Mouse (Mus musculus) hindbrain, postnatal 0 days (tissue): ENCODE measurements around the gene Il22ra2. TPM values are rescaled to one million over a fixed set of nuclear protein-coding genes. Genes with fewer than 3 reads are reported as not detected.

Experiments
- ATAC-seq: fragments of 200-750 bp; cut with Nextera tagmentation; 2 replicates; pipeline ENCODE4 v1.8.0; 2017; ENCODE audit warnings: mild to moderate bottlenecking, moderate TSS enrichment, moderate library complexity
- DNase-seq: peaks from one replicate; pipeline ENCODE4 v3.0.0-alpha.2; 2015; ENCODE audit warnings: low spot score
- H3K27ac ChIP-seq: fragments of 300-500 bp; sonication (generic); 2 replicates; pipeline ENCODE4 v1.5.1; 2014; ENCODE audit warnings: mild to moderate bottlenecking
- H3K27me3 ChIP-seq: fragments of 300-500 bp; sonication (generic); 2 replicates; pipeline ENCODE4 v1.6.1; 2014; ENCODE audit warnings: low read length, mixed read lengths; ENCODE audit not compliant: insufficient read depth
- H3K36me3 ChIP-seq: fragments of 300-500 bp; sonication (generic); 2 replicates; pipeline ENCODE4 v1.6.1; 2014; ENCODE audit warnings: low read length, mixed read lengths; ENCODE audit not compliant: insufficient read depth
- H3K4me1 ChIP-seq: fragments of 300-500 bp; sonication (generic); 2 replicates; pipeline ENCODE4 v1.6.1; 2014; ENCODE audit warnings: antibody characterized with exemption, low read length, mixed read lengths; ENCODE audit not compliant: insufficient read depth
- H3K4me2 ChIP-seq: fragments of 300-500 bp; sonication (generic); 2 replicates; pipeline ENCODE4 v1.6.1; 2014; ENCODE audit warnings: low read depth, mild to moderate bottlenecking, low read length, moderate library complexity, mixed read lengths
- H3K4me3 ChIP-seq: fragments of 300-500 bp; sonication (generic); 2 replicates; pipeline ENCODE4 v1.5.1; 2014; ENCODE audit warnings: low read length
- H3K9ac ChIP-seq: fragments of 300-500 bp; sonication (generic); replicated peaks from 2 replicates; pipeline ENCODE4 v1.6.1; 2014; ENCODE audit warnings: mild to moderate bottlenecking, low read length, moderate library complexity, mixed read lengths
- H3K9me3 ChIP-seq: fragments of 300-500 bp; sonication (generic); 2 replicates; pipeline ENCODE4 v1.6.1; 2016; ENCODE audit warnings: low read length, mixed read lengths
- CTCF ChIP-seq: IDR thresholded peaks from 2 replicates; pipeline ENCODE4 v1.5.1; 2016; ENCODE audit warnings: antibody characterized with exemption, control low read depth, low read depth
- WGBS: fragments of 180-500 bp; shearing (Covaris S2); extraction: QIAGEN DNeasy Blood & Tissue Kit; methylation state at CpG from one replicate; pipeline ENCODE4 v1.1.7; 2014; 5-methylcytosine and 5-hydroxymethylcytosine counted together
- polyA plus RNA-seq: library from polyadenylated mRNA; unstranded; fragments of >200 nt; fragmentation: Nextera tagmentation; extraction: Ambion mirVana; gene quantifications from 2 replicates; pipeline ENCODE4 v1.2.1, GENCODE M21; 2015
- total RNA-seq: library from RNA; depleted of rRNA; stranded (reverse); fragments of >200 nt; gene quantifications from 2 replicates; pipeline ENCODE4 v1.2.3, GENCODE M21; 2014; rRNA removed

Gene Il22ra2
- total and polyA plus RNA-seq, 2 experiments from 2014 or later = not detected

DNA sequence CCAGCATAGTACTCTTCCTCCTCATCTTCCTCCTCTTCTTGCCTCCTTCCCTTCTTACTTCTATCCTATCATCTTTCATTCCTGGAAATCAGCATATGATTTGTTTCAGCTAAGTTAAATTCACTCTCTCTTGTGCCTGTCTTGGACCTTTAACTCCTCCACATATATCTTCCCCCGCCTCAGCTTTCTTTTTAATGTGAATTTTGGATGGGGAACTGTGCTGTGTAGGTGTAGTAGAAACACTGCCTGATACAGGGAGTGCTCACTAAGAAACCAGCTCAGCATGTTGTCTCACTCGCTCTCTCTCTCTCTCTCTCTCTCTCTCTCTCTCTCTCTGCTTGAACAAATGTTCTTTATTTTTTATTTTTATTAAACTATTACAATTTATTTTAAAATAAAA lies 23.3 kb downstream of the Il22ra2 start:
- no peak overlapping the region for H3K4me2 ChIP-seq
- DNase-seq (no peak), ATAC-seq (no peak)
- H3K36me3 ChIP-seq = no peaks in the 10 kb centered on the region
- no peaks in the 10 kb centered on the region for H3K4me1 ChIP-seq
- no peak overlapping the region for H3K4me3 ChIP-seq
- H3K27ac ChIP-seq = no peak overlapping the region
- no peaks in the 10 kb centered on the region for H3K9me3 ChIP-seq
- no peak for TF ChIP-seq CTCF
- H3K27me3 ChIP-seq = no peaks in the 10 kb centered on the region
- H3K9ac ChIP-seq = no peak overlapping the region
- WGBS = 89% methylated on average over 2 of the region's 2 CpGs

DNA sequence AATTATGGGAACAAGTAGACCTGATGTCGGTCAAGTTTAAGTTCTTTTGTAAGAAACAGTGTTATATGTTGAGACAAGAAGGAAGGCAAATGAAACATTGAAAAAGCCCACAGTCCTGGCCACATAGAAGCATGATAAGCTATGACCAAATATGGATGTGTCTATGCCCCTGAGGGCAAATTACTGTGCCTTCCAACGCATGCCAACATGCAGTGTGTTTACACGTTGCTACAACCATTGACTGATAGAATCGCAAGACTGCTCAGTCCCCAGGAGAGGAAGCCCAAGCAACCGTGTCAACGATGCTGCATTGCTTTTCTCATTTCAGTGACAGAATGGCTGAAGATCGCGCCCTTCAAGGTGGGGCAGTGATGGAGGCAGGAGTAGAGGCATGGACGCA lies 35.6 kb downstream of the Il22ra2 start:
- H3K4me3 ChIP-seq = no peak overlapping the region
- no peaks in the 10 kb centered on the region for H3K36me3 ChIP-seq
- no peak overlapping the region for H3K4me2 ChIP-seq
- no peak overlapping the region for H3K9ac ChIP-seq
- no peaks in the 10 kb centered on the region for H3K9me3 ChIP-seq
- no peak overlapping the region for H3K27ac ChIP-seq
- ATAC-seq (no peak), DNase-seq (no peak)
- no peak for TF ChIP-seq CTCF
- 88% methylated on average over 9 of the region's 9 CpGs for WGBS
- no peaks in the 10 kb centered on the region for H3K4me1 ChIP-seq
- H3K27me3 ChIP-seq = no peaks in the 10 kb centered on the region

DNA sequence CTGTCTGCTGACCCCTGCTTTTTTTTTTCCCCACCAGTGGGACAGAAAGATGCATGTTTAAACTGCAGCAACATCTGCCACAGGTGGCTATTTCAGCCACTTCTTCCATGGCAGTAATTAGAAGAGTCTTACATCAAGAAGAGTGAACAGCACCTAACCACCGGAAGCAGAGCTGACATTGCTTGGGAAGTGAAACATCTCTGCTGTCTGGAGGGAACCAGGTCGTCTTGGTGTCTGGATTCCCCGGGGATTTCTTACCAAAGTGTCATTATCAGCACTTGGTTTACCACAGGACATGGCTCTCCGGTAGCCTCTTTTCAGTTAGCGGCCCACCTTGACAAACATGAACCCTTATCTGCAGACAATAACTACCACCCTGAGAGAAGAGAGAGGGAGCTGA lies 38.2 kb downstream of the Il22ra2 start:
- no peaks in the 10 kb centered on the region for H3K9me3 ChIP-seq
- H3K27ac ChIP-seq = no peak overlapping the region
- no peak for DNase-seq
- H3K9ac ChIP-seq = no peak overlapping the region
- no peak for TF ChIP-seq CTCF
- no peaks in the 10 kb centered on the region for H3K36me3 ChIP-seq
- WGBS = 87% methylated on average over 5 of the region's 5 CpGs
- H3K4me3 ChIP-seq = no peak overlapping the region
- no peak for ATAC-seq
- no peaks in the 10 kb centered on the region for H3K27me3 ChIP-seq
- H3K4me1 ChIP-seq = no peaks in the 10 kb centered on the region
- H3K4me2 ChIP-seq = no peak overlapping the region

GRCm38 (mm10) chr10:19668973-19669372 lies 47.2 kb downstream of the Il22ra2 start:
- no peaks in the 10 kb centered on the region for H3K4me1 ChIP-seq
- no peaks in the 10 kb centered on the region for H3K27me3 ChIP-seq
- WGBS = 82% methylated on average over 5 of the region's 5 CpGs
- no peak for TF ChIP-seq CTCF
- no peak overlapping the region for H3K27ac ChIP-seq
- no peak overlapping the region for H3K4me2 ChIP-seq
- H3K9me3 ChIP-seq = no peaks in the 10 kb centered on the region
- no peaks in the 10 kb centered on the region for H3K36me3 ChIP-seq
- no peak for ATAC-seq
- no peak overlapping the region for H3K9ac ChIP-seq
- no peak overlapping the region for H3K4me3 ChIP-seq
- no peak for DNase-seq

DNA sequence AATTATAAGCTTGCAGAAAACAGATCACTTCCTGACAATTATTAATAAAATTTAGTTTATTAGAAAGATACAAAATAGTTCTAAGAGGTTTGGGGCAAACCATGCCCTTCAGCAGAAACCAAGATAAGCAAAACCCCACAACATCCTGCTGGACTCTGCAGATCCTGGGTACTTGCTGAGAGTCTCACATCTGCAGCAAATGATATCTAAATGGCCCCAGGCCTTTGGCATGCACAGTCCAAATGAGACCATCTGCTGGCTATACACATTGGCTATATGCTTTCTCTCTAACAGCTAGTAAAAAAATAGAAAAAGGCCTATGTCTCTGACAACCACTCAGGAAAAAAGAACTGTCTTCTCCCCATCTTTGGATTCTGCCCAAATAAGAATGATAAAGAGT lies 50.2 kb downstream of the Il22ra2 start:
- no peak overlapping the region for H3K4me3 ChIP-seq
- H3K36me3 ChIP-seq = no peaks in the 10 kb centered on the region
- no peak overlapping the region for H3K4me2 ChIP-seq
- no peak for TF ChIP-seq CTCF
- no peak overlapping the region for H3K9ac ChIP-seq
- no peaks in the 10 kb centered on the region for H3K27me3 ChIP-seq
- H3K4me1 ChIP-seq = no peaks in the 10 kb centered on the region
- DNase-seq (no peak), ATAC-seq (no peak)
- no peak overlapping the region for H3K27ac ChIP-seq
- H3K9me3 ChIP-seq = no peaks in the 10 kb centered on the region

DNA sequence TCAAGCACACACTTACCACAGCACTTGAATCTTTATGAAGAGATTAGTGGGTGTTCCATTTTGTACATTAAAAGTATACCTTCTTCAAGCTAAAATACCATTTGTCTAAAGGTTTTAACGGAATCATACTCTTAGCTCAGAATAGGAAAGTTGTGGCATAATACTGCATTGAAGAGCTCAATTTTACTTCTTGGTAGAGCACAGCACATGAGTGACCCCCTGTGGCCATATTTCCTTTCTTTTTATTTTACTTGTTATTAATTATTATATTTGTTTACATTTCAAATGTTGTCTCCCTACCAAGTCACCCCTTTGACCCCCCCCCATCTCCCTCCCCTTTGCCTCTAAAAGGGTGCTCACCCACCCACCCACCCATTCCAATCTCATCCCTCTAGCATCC lies 51.3 kb downstream of the Il22ra2 start:
- Histone ChIP-seq H3K36me3 (no peaks in the 10 kb centered on the region), H3K27ac (no peak overlapping the region), H3K27me3 (no peaks in the 10 kb centered on the region), H3K4me3 (no peak overlapping the region), H3K4me1 (no peaks in the 10 kb centered on the region), H3K9ac (no peak overlapping the region), H3K4me2 (no peak overlapping the region), H3K9me3 (no peaks in the 10 kb centered on the region)
- 92% methylated on average over 1 of the region's 1 CpGs for WGBS
- no peak; the same call in 1 of the 2 replicates for TF ChIP-seq CTCF
- no peak for ATAC-seq
- DNase-seq = no peak

Other genes with a start within 250 kb of the Il22ra2 start
- gene Ifngr1, start 30.0 kb upstream of the Il22ra2 start, total RNA-seq = 15.2 and 18.1 TPM in 2 replicates
- 28.3 and 31.8 TPM in 2 replicates for gene Ifngr1, start 30.0 kb upstream of the Il22ra2 start, polyA plus RNA-seq
- gene Il20ra, start 90.6 kb downstream of the Il22ra2 start, total RNA-seq = 0.11 and 1.1 TPM in 2 replicates
- gene Il20ra, start 90.6 kb downstream of the Il22ra2 start, polyA plus RNA-seq = 0.67 and 0.71 TPM in 2 replicates
- gene Slc35d3, start 229.5 kb downstream of the Il22ra2 start, total RNA-seq = 4.3 and 4.5 TPM in 2 replicates
- 2.9 and 3.5 TPM in 2 replicates for gene Slc35d3, start 229.5 kb downstream of the Il22ra2 start, polyA plus RNA-seq